Mouse (Mus musculus): ENCODE data around the gene Clca3a2. TPM values are rescaled to one million over a fixed set of nuclear protein-coding genes. Genes with fewer than 3 reads are reported as not detected.
"Not testable (repeated sequence)": the region's sequence is repeated elsewhere in the genome, so short reads cannot be mapped to it uniquely, and the experiment has no call there.

Gene Clca3a2
- polyA plus RNA-seq, 1 experiment from 2014 or later, result not detected

DNA sequence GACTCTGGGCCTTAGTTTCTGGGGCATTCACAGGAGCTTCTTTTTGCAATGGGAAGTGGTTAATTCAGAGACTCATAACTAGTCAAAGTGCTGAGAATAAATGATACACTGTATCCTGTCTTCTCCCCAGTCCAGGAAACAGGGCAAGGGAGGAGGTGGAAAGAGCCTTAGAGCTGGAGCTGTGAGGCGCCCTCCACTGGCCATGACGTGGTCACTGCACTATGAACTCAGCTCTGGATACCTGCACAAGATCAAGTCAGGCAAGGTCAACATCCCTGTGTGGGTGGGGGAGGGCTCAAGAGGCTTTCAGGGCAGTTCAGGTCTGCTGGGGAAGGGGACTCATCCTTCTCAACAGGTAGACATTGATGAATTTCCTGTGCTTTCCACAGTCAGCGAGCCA is 7.5 kb downstream of the Clca3a2 start:
- no peak overlapping the region for H3K4me2 ChIP-seq (ENCODE audit: low read depth, low read length)
- H3K9me3 ChIP-seq (replicated peaks; ENCODE audit: control insufficient read depth, low read length), result no peaks in the 10 kb centered on the region
- WGBS, result 48% methylated on average over 3 of the region's 3 CpGs
- H3K9ac ChIP-seq (replicated peaks; ENCODE audit: low read length), result no peak overlapping the region
- no peak overlapping the region for H3K4me3 ChIP-seq (ENCODE audit: low read depth, low read length)
- H3K36me3 ChIP-seq (replicated peaks; ENCODE audit: control insufficient read depth, insufficient read depth, low read depth, low read length), result no peaks in the 10 kb centered on the region
- no peaks in the 10 kb centered on the region for H3K4me1 ChIP-seq (ENCODE audit: control insufficient read depth, insufficient read depth, low read length)
- DNase-seq (ENCODE audit: low spot score) (no peak), ATAC-seq (replicated peaks; ENCODE audit: insufficient number of reproducible peaks, low FRiP score, low TSS enrichment, low read depth) (no peak)
- H3K27me3 ChIP-seq (ENCODE audit: control insufficient read depth, insufficient read depth, low read length), result no peaks in the 10 kb centered on the region
- no peak overlapping the region for H3K27ac ChIP-seq (replicated peaks; ENCODE audit: low read depth, low read length)

DNA sequence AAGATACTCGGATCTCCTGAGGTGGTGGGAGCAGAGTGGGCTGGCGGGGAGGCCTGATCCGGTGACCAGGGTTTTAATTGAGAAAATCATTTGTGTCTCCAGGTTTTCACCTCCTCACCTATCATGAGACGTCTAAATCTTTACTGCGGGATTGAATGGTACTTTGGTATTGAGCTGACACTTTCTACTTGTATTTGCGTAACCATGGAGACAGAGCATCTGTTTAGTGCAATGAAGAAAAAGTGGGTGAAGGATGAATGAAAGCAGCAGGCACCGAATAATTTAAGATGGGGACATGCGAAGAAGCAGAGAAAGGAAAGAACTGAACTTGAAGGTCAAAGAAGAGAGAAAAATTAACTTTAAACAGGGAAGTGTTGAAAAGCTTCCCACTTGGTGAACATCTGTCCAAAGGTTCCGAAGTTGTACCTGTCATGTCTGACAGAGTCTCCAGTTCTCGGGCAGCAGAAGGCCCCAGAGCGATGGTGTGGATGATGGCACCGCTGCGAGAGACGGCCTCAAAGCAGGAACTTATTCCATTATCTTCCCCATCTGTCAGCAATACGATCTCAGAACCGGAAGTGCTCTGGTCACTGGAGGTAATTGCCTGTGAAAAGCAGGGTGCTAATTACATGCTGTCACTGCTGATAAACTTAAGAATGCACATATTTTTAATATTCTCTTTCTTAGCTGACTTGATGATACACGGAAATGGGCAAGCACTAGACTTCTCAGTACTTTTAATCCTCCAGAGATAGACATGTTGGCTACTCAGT is 11.0 kb downstream of the Clca3a2 start:
- WGBS, result 68% methylated on average over 14 of the region's 17 CpGs
- H3K27ac ChIP-seq (replicated peaks; ENCODE audit: low read depth, low read length); H3K4me3 ChIP-seq (ENCODE audit: low read depth, low read length); H3K4me1 ChIP-seq (ENCODE audit: control insufficient read depth, insufficient read depth, low read length); DNase-seq (ENCODE audit: low spot score); H3K36me3 ChIP-seq (replicated peaks; ENCODE audit: control insufficient read depth, insufficient read depth, low read depth, low read length); H3K27me3 ChIP-seq (ENCODE audit: control insufficient read depth, insufficient read depth, low read length); H3K4me2 ChIP-seq (ENCODE audit: low read depth, low read length); H3K9ac ChIP-seq (replicated peaks; ENCODE audit: low read length); H3K9me3 ChIP-seq (replicated peaks; ENCODE audit: control insufficient read depth, low read length); ATAC-seq (replicated peaks; ENCODE audit: insufficient number of reproducible peaks, low FRiP score, low TSS enrichment, low read depth): not testable (repeated sequence)

DNA sequence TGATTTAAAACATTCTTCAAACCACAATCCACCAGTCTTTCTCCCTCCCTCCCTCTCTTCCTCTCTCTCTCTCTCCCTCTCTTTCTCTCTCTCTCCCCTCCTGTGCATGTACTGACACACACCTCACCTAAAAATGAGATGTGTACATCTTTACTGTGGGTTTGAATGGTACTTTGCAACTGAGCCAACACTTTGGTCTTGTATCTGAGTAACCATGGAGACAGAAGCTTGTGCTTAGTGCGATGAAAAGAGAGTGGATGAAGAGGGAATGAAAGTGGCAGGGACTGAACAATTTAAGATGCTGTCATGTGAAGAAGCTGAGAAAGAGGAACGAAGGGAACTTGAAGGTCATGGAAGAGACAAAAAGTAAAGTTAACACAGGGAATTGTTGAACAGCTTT is 12.7 kb downstream of the Clca3a2 start:
- not testable (repeated sequence) for ATAC-seq (replicated peaks; ENCODE audit: insufficient number of reproducible peaks, low FRiP score, low TSS enrichment, low read depth)
- 80% methylated on average over 2 of the region's 2 CpGs for WGBS

DNA sequence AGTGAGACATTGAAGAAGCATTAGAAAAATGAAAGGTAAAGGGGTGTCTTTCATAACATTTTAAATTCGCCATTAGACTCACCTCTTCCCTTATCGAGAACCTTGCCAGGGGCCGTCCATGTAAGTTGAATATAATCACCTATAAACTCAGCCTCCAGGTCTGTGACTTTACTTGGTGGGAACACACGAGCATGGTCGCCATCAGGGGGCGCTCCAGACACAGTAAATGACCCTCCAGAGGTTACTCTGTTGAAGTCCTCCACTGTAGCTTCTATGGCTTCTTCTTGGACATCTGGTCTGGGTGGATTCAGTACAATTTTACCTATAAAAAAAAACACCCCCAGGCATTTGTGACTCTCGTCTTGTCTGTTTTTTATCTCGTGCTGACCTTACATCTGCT is 17.4 kb downstream of the Clca3a2 start:
- H3K27ac ChIP-seq (replicated peaks; ENCODE audit: low read depth, low read length), result no peak overlapping the region
- ATAC-seq (replicated peaks; ENCODE audit: insufficient number of reproducible peaks, low FRiP score, low TSS enrichment, low read depth) (no peak), DNase-seq (ENCODE audit: low spot score) (peak; percentile 52)
- H3K9ac ChIP-seq (replicated peaks; ENCODE audit: low read length), result no peak overlapping the region
- no peaks in the 10 kb centered on the region for H3K36me3 ChIP-seq (replicated peaks; ENCODE audit: control insufficient read depth, insufficient read depth, low read depth, low read length)
- H3K4me3 ChIP-seq (ENCODE audit: low read depth, low read length), result no peak overlapping the region
- H3K4me1 ChIP-seq (ENCODE audit: control insufficient read depth, insufficient read depth, low read length), result no peaks in the 10 kb centered on the region
- no peaks in the 10 kb centered on the region for H3K27me3 ChIP-seq (ENCODE audit: control insufficient read depth, insufficient read depth, low read length)
- H3K4me2 ChIP-seq (ENCODE audit: low read depth, low read length), result no peak overlapping the region
- 29% methylated on average over 8 of the region's 8 CpGs for WGBS
- no peaks in the 10 kb centered on the region for H3K9me3 ChIP-seq (replicated peaks; ENCODE audit: control insufficient read depth, low read length)

More for the DNA sequence above, 12.7 kb downstream of the Clca3a2 start:
- not testable (repeated sequence) for H3K27ac ChIP-seq (replicated peaks; ENCODE audit: low read depth, low read length); H3K4me1 ChIP-seq (ENCODE audit: control insufficient read depth, insufficient read depth, low read length); H3K36me3 ChIP-seq (replicated peaks; ENCODE audit: control insufficient read depth, insufficient read depth, low read depth, low read length); DNase-seq (ENCODE audit: low spot score); H3K4me3 ChIP-seq (ENCODE audit: low read depth, low read length); H3K9me3 ChIP-seq (replicated peaks; ENCODE audit: control insufficient read depth, low read length); H3K9ac ChIP-seq (replicated peaks; ENCODE audit: low read length); H3K27me3 ChIP-seq (ENCODE audit: control insufficient read depth, insufficient read depth, low read length); H3K4me2 ChIP-seq (ENCODE audit: low read depth, low read length)

DNA sequence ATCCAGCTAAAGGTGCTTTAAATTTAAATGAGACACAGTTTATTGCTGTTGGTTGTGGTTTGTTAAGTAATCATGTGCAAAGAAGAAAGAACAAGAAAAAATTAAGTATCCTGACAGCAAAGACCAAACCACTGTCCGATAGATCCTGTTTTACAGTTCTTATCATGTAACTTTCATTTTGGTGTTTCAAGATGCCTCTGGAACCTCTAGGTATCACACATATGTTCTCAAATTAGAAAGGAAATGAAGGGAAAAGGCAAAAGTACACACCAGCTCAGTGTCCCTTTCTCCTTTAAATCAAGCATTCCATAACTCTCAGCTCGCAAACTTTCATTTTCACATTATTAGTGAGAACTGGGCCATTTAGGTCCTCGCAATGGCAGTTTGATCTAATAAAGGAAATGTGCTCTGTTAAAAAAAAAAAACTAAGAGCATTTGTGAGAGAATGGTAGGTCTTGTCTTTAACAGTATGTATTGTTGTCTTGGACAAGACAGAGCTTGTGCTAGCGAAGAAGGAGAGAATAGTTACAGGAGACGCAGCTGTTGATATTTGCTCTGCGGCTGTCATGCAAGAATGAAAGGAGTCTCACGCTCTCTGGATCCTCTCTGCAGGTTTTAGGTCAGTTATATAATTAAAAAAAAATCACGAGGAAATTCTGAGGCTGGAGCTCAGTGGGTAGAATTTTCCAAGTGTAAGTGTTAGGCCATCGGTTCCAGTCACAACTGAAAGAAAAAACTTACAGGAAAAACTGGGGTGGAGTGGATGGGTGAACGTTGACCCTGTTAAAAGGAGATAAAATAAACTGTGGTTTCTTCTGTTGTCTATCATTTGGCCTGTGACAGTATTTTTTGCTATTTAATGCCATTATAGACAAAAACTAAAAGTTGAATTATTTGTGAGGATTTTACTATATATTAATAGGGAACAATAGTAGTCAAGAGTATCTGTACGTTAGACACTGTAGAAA is 33.8 kb downstream of the Clca3a2 start:
- Histone ChIP-seq H3K9me3 (replicated peaks; ENCODE audit: control insufficient read depth, low read length) (no peaks in the 10 kb centered on the region), H3K36me3 (replicated peaks; ENCODE audit: control insufficient read depth, insufficient read depth, low read depth, low read length) (no peaks in the 10 kb centered on the region), H3K27me3 (ENCODE audit: control insufficient read depth, insufficient read depth, low read length) (no peaks in the 10 kb centered on the region), H3K4me3 (ENCODE audit: low read depth, low read length) (no peak overlapping the region), H3K9ac (replicated peaks; ENCODE audit: low read length) (no peak overlapping the region), H3K27ac (replicated peaks; ENCODE audit: low read depth, low read length) (no peak overlapping the region), H3K4me2 (ENCODE audit: low read depth, low read length) (no peak overlapping the region), H3K4me1 (ENCODE audit: control insufficient read depth, insufficient read depth, low read length) (no peaks in the 10 kb centered on the region)
- DNase-seq (ENCODE audit: low spot score) (no peak), ATAC-seq (replicated peaks; ENCODE audit: insufficient number of reproducible peaks, low FRiP score, low TSS enrichment, low read depth) (no peak)
- WGBS, result 78% methylated on average over 11 of the region's 11 CpGs

DNA sequence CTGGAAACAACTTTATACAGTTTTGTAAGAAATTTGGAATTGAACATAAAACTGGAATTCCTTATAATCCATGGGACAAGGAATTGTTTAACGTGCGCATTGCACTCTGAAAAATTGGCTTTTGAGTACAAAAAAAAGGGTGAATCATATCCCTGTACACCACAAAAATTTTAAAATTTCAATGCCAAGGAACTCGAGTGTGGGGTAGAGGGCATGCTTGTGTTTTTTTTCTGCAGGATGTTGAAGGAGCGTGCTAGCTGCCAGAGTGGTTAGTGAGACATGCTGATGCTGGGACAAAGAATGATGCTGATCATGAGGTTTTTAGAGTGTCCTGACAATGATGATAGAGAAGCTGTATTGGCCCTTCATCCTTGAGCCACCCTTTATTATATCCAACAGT is 54.1 kb downstream of the Clca3a2 start:
- H3K9ac ChIP-seq (replicated peaks; ENCODE audit: low read length), result no peak overlapping the region
- WGBS, result 91% methylated on average over 4 of the region's 4 CpGs

DNA sequence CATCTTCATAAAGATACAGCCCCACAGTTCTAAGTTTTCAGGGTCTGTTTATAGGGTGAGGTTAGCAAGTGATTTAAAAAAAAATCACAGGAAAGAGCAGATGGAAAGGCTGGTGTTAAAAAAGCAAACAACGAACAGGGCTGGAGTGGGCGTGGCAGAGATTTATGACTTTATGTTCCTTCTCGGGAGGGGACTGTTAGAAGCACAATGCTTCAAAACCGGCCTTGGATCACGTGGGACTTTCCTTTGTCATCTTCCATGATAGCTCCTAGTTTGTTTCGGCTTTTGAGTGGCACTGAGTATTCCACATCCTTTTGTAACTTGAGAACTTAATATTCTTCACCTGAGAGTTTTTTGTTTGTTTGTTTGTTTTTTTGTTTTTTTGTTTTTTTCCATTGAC is 57.8 kb downstream of the Clca3a2 start:
- Histone ChIP-seq H3K4me1 (ENCODE audit: control insufficient read depth, insufficient read depth, low read length) (no peaks in the 10 kb centered on the region), H3K9ac (replicated peaks; ENCODE audit: low read length) (no peak overlapping the region), H3K27ac (replicated peaks; ENCODE audit: low read depth, low read length) (no peak overlapping the region), H3K36me3 (replicated peaks; ENCODE audit: control insufficient read depth, insufficient read depth, low read depth, low read length) (no peaks in the 10 kb centered on the region), H3K4me2 (ENCODE audit: low read depth, low read length) (no peak overlapping the region), H3K27me3 (ENCODE audit: control insufficient read depth, insufficient read depth, low read length) (no peaks in the 10 kb centered on the region), H3K4me3 (ENCODE audit: low read depth, low read length) (no peak overlapping the region), H3K9me3 (replicated peaks; ENCODE audit: control insufficient read depth, low read length) (no peaks in the 10 kb centered on the region)
- ATAC-seq (replicated peaks; ENCODE audit: insufficient number of reproducible peaks, low FRiP score, low TSS enrichment, low read depth), result no peak
- no peak for DNase-seq (ENCODE audit: low spot score)
- whole genome bisulfite sequencing, result 89% methylated on average over 6 of the region's 6 CpGs

More for the DNA sequence above, 54.1 kb downstream of the Clca3a2 start:
- no peaks in the 10 kb centered on the region for H3K4me1 ChIP-seq (ENCODE audit: control insufficient read depth, insufficient read depth, low read length)
- H3K9me3 ChIP-seq (replicated peaks; ENCODE audit: control insufficient read depth, low read length), result no peaks in the 10 kb centered on the region
- no peaks in the 10 kb centered on the region for H3K27me3 ChIP-seq (ENCODE audit: control insufficient read depth, insufficient read depth, low read length)
- no peaks in the 10 kb centered on the region for H3K36me3 ChIP-seq (replicated peaks; ENCODE audit: control insufficient read depth, insufficient read depth, low read depth, low read length)
- no peak for ATAC-seq (replicated peaks; ENCODE audit: insufficient number of reproducible peaks, low FRiP score, low TSS enrichment, low read depth)
- no peak for DNase-seq (ENCODE audit: low spot score)
- H3K4me3 ChIP-seq (ENCODE audit: low read depth, low read length), result no peak overlapping the region
- no peak overlapping the region for H3K27ac ChIP-seq (replicated peaks; ENCODE audit: low read depth, low read length)
- H3K4me2 ChIP-seq (ENCODE audit: low read depth, low read length), result no peak overlapping the region
